Mouse (Mus musculus) T-helper 1 cell (primary cell): ENCODE data around the gene Chn1.

Source experiments
- in situ Hi-C: fragments of 300-600 bp; cut with MboI, MseI; formaldehyde crosslinking; loops from one replicate; pipeline ENCODE4 v1.15.1; 2025; ENCODE audit warnings: high pct_unique_total_duplicates

Gene Chn1

DNA sequence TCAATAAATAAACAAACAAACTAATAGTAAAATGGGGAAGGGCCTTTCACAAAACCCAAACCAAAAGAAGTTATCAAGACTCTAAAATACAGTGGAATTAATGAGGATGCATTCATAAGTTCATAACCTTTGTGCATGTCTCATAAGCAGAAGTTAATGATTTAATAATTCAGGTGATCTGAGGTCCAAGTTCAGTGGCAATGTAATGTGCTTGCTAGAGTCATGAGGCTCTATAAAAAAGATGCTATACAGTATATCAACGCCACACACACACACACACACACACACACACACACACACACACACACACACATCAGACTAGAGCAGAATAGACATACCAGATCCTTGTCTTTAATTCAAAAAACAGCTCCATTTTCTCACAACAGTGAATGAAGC is 28.8 kb downstream of the Chn1 start:
- in situ Hi-C loops = loop anchor here (5.0 kb wide), 1 partner anchor 164 kb away; the partner anchor contains the start of gene Chrna1

DNA sequence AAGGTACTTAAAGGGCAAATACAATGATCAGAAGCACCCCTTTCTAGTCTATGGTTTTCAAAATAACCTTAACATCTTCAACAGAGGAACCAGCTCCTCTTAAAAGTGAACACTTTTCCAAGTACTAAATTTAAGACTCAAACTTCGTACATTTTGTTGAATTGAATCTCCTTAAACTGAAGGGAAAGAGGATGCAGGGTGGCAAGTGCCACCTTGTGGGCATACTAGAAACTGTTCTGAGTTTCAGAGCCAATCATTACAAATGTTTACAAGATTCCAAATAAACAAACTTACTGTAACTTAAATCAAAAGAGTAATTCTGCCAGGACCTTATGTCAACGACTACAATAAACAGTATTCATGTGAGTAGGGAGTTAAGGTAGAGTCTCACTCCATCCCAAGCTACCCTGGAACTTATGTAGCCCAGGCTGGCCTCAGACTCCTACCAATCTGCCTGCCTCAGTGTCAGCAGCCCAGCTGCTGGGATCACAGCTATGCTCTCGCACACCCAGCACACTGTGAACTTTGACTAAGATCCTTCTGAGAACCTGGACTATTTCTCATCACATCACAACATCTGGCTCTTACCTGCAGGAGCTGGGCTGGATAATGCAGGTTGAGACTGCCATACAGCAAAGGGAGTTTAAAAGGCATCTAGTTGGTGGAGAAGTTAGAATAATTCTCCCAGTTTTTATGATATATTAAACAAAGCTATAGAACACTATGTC is 29.3 kb downstream of the Chn1 start:
- in situ Hi-C loops = loop anchor here (5.0 kb wide), 1 partner anchor 164 kb away; the partner anchor contains the start of gene Chrna1

DNA sequence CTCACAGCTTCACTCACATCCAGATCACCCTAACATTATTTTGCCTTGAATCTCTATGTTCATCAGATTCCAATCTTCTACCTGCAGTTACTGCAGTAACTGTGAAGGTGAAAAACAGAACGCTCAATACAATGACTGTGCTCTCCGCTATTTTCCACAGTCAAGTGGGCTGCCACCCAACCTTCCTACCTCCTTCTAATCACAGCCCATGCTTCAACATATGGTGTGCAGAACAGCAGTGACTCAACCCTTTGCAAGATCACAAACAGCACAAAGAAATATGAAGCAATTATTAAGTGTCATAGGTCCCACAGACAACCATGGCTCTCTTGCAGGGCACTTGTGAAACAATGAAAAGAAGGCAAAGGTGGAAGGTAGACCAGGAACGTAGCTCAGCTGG is 33.9 kb downstream of the Chn1 start:
- in situ Hi-C loops = no loop called here

DNA sequence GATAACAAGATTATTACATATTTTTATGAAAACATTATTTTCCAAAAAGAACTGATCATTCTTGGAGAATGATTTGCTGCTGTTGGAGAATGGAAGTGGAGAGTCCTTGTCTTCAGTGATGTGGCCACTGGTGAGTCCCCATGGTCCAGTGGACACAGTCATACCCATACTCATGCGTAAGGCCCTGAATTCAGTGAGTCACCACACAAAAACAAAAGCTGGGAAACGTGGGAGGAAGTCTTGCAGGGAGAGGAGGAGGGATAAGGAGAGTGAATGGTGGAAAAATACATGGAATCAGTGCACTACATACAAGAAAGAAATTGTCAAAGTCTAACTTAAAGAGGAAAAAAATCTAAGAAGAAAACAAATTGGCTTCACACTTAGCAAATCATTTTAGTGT is 47.3 kb downstream of the Chn1 start:
- in situ Hi-C loops = loop anchor here (10.0 kb wide), 1 partner anchor 623 kb away; no protein-coding TSS in a partner anchor

DNA sequence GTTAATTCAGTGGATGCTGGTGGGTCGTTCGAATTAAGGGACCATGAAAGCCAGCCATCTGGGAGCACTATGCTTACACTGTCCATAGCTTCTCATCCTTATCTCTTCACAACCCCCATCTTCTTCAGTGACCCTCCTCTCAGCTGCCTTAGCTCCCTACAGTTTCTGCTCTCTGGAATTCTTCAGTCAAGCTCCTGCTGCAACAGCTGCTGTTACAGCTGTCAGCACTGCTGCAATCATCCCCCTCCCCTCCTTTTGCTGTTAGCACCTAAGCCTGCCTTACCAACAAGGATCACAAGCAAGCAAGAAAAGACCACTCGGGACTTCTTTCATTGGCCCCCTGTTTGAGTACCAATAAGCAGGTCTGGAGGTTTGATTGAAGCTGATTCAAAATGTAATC is 50.2 kb downstream of the Chn1 start:
- in situ Hi-C loops = loop anchor here (10.0 kb wide), 1 partner anchor 620 kb away; no protein-coding TSS in a partner anchor

DNA sequence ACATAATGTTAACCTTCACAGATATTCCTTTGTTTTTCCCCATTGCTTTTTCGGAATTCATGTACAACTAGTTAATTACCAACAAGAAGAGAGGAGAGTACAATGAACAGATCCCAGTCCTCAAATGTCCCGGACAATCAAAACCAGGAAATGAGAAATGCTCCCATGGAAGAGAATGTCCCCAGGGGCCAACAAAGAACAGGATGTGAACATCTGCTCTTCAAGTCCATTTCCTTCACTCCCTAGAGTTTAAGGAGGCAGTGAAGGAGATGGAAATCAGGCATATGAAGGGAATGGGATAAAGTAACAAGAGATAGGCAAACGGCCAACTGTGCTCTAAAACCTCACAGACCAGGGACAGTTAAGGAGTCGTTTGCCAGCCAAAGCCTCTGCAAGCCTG is 53.3 kb downstream of the Chn1 start:
- in situ Hi-C loops = loop anchor here (10.0 kb wide), 1 partner anchor 617 kb away; no protein-coding TSS in a partner anchor

DNA sequence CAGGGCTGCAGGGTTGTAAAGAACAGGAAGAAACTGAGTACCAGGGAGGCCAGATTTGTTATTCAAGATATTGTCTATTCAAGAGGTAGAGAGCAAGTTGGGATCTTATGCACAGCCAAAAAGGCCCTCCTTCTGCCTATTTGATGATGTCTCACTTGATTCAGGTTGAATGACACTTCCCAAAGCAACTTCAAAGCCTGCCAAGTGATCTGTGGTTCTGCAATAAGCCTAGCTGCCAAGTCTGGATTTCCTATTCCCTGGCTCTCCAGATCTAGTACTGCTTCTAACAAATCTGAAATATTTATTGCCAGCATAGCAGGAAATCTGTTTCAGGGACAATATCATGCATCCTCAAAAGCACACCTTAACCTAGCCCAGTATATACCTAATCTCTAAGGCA is 62.7 kb downstream of the Chn1 start:
- in situ Hi-C loops = no loop called here

DNA sequence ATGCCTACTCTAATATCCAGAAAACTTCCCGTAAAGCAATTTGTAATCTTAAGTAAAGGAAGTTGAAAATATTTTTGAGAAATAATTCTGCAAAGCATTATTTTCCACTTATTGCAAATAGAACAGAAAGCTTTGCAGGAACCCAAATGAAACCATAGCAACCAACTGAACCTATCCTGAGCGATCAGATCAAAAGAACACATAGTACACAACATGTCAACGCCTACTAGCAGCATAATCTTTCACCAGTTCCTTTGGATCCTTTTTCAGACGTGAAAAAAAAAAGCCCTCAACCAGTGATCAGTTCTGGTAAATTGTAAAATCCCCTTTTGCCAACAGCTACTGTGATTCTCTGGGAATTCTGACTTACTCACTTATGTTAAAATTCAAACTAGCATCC is 82.1 kb downstream of the Chn1 start:
- in situ Hi-C loops = no loop called here

DNA sequence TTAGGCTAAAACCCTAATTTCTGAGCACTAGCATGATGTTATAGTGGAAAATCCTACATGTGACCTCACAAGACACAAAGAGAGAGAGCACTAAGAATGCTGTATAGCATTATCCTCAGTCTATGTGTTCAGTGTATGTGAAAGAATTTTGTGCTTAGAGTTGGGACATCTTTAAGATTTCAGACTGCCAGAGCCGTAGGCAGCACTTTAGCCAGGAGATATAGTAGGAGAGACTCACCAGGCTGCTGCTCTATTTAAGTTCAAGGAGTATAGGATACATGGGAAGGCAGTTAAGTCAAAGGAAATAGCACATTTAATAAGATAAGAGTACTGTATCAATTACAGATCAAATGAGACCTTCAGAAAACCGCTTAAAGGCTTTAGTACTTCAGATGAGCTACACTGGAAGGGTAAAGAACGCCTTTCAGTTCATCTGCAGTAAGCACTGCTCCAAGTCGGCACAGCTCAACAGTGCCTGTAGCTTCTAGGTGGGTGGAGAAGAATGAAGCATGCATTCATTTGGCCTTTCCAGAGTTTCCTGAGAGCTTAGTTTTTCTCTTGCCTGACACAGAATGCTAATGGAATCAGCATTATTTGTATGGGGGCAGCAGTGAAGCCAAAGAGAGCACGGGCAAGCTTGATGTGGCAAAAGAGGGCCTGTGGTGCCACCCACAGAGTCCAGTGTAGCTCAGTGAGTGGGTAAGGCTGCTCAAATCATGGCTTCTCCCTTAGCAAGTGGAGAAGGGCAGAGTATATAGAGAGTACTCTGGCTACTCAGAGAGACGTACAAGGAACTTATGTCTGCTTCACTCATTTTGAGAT is 84.2 kb downstream of the Chn1 start:
- in situ Hi-C loops = no loop called here

DNA sequence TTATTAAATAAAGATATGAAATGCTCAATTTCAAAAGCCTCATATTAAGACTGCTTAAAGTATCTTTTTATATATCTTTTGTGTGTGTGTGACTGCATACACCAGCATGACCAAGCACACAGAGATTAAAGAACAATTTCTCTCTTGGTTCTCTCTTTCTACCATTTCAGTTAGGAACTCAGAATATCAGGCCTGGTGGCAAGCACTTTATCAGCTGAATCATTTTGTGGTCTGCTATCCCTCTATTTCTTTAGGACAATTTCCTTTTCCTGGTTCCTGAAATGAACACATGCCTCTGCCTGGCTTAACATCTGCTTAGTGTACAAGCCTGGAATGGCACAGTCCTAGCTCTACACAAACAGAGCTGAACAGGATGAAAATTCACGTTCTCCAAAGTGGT is 92.6 kb downstream of the Chn1 start:
- in situ Hi-C loops = no loop called here

DNA sequence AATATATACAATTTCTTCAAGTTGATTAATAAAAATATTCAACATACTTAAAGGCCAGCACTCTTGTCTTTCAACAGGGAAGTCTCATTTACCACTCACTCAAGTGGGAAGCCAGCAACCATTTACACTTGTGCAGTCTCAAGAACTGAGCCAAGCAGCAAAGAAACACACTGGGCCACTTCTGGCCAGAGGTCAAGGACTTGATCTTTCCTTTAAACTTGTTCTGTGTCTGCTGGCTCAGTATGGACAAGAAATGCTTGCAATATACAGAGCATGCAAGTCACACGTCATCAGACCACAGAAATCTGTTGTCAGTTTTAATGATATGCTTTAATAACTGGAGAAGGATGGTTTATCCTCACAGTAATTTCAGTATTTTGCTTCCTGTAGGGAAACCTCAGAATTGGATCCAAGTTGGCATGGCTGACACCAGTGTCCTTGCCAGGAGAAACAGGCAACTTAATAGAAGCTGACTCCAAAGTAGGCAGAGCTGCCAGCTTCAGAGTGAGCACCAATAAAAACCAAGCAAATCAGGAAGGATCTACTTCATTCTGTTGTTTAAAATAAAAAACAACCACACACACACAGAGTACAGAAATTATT is 94.6 kb downstream of the Chn1 start:
- in situ Hi-C loops = no loop called here

DNA sequence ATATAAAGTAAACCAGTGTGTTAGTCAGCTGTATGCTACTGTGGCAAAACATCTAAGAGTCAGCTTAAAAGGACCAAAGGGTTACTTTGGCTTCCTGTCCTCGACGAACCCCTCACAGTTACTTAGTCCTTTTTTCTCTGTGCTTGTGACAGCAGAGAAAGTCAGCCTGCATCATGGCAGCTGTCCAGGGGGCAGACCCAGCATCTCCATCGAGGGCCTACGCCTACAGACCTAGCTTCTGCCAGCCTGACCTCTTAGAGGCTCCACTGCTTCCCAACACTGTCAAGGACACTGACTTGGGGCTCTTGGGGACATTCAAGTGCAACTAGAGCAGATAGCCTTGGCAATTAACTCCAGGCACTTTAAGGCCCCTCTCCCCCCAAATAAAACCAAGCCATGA is 106.5 kb downstream of the Chn1 start:
- in situ Hi-C loops = no loop called here

DNA sequence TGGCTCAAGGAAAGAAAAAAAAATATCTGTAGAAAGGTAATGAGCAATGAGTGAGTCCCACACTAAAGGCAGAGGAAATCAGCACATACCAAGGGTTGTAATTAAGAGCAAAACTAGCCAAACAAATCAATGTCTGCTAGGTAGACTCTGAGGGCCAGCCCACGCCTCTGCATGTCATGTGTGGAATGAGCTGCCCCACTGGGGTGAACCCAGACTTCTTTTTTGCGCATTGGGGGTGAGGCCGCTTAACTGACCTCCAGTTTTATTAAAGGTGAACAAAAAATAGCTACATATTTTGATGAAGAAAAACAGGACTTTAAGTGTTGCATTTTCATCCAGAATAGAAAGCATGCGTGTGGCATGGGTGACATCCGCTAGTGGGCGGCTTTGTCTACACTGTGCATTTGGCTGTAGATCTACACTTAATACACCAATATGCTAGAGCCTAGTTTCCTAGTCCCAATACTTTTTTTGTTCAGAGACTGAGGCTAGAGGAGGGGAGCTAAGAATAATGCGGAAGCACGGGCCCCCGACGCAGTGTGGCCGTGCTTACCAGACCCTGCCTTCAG is 114.5 kb downstream of the Chn1 start:
- in situ Hi-C loops = no loop called here

DNA sequence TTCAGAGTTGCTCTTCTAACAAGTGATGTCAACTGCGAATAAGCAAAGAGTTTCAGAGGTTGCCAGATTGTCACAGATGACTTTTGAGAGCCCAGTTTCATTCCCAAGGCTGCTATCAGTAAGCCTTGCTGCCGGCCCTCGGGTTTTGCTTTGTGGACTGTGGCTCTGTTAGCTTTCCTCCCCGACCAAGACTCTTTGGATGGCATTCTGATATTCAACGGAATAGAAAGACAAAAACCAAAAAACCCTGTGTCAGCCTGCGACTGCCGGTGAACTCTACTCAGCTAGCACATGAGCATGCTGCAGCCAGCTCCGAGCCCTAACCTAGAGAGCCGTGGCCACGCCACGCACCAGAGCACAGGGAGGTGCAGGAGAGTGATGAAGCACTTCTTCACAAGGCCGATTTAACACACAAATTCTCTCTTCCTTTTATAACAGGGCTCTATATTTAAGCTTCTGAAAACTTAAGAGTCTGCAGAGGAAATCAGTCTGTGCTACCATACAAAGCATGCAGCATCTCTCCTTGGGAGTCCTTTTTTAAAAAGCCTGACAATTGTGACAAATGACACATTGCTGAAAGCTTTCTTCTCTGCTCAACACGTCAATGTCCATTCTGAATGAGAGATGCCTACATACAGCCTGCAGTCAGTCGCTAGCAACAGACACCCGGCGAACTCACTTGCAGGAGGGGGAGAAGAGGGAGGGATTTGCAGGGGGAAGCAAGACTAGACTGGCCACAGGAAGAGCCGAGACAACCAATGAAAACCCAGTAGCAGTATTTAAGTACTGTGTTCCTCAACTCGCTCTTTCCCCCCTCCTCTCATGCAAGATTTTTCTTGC is 115.2 kb downstream of the Chn1 start:
- in situ Hi-C loops = no loop called here

DNA sequence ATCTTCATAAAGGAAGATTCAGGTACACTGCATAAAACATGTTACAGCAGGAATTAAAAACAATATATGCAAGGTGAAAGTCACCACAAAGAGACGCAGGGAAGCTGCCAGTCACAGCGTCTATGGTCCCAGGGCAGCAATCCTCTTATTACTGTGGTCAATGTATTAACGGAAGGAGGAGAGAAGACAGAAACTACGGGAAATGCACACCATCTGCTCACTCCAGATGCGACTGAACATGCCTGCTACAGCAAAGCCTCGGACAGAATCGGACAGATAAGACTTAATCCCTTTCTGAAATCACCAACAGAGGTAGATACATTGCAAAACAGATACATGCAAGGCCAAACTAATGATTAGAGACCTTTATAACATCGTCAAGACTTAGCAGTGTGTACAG is 116.1 kb downstream of the Chn1 start:
- in situ Hi-C loops = no loop called here

DNA sequence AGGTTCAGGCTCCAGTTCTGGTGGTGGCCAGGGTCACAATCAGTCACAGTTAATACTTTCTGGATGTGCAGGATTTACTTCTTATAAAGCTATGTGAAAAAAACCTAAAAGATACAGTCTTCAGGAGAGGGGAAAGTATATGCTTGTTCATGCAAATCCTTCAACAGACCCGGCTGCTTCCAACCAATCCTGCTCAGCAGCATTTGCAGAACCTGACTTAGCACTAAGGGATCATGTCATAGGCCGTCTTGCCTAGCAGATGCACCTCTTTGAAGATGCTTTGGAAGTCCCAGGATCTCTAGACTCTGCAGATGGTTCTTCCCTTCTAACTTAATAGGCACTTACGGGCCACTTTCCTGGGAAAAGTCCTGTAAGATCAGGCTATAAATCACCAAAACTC is 117.2 kb downstream of the Chn1 start:
- in situ Hi-C loops = no loop called here

DNA sequence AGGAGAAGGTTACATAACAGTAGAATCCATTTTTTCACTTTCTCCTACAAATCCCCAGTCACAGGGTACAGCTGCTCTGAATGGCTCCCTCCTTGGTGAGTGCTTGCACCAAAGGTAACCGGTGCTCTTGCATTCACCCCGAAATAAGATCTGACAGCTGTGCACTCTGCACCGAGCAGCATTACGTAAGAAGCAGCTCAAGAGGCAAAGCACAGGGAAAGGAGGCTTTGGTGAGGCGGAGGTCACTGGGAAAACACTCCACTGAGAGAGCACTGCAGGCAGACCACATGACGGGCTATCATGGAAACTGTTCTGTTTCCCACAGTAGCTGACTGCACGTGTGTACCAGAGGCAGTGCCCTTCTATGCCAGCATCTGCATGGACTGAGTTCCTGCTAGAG is 118.0 kb downstream of the Chn1 start:
- in situ Hi-C loops = no loop called here

DNA sequence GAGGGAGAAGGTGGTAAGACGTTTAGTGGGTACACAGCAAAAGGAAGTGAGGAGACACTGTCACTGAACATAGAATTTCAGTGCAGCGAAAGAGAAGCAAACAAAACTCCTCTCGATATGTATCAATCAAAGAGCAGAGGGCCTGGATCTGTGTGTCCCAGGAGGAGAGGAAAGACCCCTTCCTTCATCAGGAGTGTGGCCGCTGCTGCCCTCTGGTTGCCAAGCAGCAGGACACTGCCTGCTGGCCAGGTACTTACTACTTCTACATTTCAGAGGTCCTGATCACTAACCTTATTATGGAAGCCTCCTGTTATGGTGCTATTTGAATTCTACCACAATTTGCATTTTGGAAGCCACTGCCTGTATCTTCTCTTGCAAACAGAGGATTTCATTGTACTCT is 119.5 kb downstream of the Chn1 start:
- in situ Hi-C loops = no loop called here

DNA sequence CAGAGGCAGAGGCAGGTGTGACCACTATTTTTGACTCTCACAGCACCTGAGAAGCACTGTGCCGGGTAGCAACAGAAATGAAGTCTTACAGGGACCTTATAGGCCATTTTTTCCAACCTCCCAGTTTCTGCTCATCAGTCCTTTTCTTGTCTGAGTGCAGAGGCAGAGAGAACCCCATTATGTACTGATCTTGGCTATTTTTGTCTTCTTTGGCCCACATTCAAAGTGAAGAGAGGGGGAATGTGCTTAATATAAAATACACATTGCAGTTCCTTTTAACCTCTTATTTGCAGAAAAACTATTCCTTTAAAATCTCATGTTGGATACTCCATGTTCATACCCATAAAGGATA is 120.3 kb downstream of the Chn1 start:
- in situ Hi-C loops = no loop called here

DNA sequence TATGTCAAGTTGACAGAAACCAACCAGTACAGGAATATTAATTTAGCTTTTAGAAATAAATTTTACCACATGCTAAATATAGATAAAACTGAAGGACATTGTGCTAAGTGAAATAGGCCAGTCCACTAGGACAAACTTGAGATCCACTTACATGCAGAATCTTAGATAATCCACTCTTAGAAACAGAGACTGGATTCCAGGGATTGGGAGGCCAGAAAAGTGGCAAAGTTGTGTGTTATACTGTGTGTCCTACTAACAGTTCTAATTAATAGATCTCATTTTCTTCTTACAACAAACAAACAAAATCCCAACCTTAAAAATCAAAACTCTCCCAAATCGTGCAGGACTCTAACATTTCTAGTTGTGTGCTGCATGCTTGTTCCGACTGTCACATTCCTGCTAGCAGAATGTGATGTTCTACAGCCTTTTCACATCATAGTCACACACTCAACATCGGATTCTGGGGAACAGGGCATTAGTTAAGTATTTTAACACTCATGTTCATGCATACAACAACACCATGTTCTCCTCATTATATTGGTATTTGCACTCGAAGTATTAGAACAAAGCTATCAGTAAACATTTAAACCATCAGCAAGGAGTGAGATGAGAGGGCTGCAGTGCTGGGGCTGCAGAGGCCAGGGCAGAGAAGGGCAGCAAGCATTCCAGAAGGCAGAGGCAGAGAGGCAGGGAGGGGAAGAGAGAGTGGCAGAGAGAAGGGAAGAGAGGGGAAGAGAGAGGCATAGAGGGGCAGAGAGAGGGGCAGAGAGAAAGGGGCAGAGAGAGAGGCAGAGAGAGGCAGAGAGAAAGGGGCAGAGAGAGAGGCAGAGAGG is 120.9 kb downstream of the Chn1 start:
- in situ Hi-C loops = no loop called here
